Mouse (Mus musculus): ENCODE data around the gene Bola1. TPM values are rescaled to one million over a fixed set of nuclear protein-coding genes. Genes with fewer than 3 reads are reported as not detected.
"Not testable (repeated sequence)": the region's sequence is repeated elsewhere in the genome, so short reads cannot be mapped to it uniquely, and the experiment has no call there.

The Bola1 gene
- polyA plus RNA-seq (2016; fragmentation: Nextera tagmentation; extraction: Ambion mirVana) = 58.9 and 62.8 TPM in 2 replicates

DNA sequence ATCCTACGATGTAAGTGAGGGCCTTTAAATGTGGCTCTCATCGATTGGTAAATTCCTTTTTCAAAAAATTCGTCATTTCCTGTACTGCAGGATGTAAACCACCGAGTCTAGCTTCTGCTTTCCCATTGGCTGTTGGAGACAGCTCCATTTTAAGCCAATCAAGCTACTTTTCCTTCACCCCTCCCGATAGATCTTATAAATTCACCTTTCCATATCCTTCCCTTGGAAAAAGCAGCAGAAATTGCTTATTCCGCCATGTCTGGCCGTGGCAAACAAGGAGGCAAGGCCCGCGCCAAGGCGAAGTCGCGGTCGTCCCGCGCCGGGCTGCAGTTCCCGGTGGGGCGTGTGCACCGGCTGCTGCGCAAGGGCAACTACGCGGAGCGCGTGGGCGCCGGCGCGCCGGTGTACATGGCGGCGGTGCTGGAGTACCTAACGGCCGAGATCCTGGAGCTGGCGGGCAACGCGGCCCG lies at the start of gene Bola1, which contains the start of gene Hist2h2ab:
TSS of gene Bola1 (minus strand) at position 49 of the 470 bp plus-strand sequence.
TSS of gene Hist2h2ab (plus strand) at position 205 of the 470 bp plus-strand sequence.
- DNase-seq (ENCODE audit: low spot score) = peak; percentile 87
- H3K27ac ChIP-seq = peak within 1 kb of the TSS; percentile 94
- H3K4me3 ChIP-seq = peak within 1 kb of the TSS; percentile 71
- peaks cover 25% of the 10 kb centered on the region for H3K4me1 ChIP-seq
- 0% methylated on average over 37 of the region's 37 CpGs for WGBS
- H3K36me3 ChIP-seq = no peaks in the 10 kb centered on the region
- no peaks in the 10 kb centered on the region for H3K27me3 ChIP-seq (ENCODE audit: insufficient read depth, poor library complexity, severe bottlenecking)
- H3K9me3 ChIP-seq = no peaks in the 10 kb centered on the region

GRCm38 (mm10) chr3:96268776-96269378 lies 49.4 kb upstream of the Bola1 start:
- H3K4me3 ChIP-seq = peak overlapping the region; percentile 61
- peaks cover 19% of the 10 kb centered on the region for H3K4me1 ChIP-seq
- H3K9me3 ChIP-seq; H3K36me3 ChIP-seq; H3K27me3 ChIP-seq (ENCODE audit: insufficient read depth, poor library complexity, severe bottlenecking); DNase-seq (ENCODE audit: low spot score): not testable (repeated sequence)
- WGBS = under 1% methylated on average over 16 of the region's 44 CpGs
- H3K27ac ChIP-seq = peak overlapping the region; percentile 91

DNA sequence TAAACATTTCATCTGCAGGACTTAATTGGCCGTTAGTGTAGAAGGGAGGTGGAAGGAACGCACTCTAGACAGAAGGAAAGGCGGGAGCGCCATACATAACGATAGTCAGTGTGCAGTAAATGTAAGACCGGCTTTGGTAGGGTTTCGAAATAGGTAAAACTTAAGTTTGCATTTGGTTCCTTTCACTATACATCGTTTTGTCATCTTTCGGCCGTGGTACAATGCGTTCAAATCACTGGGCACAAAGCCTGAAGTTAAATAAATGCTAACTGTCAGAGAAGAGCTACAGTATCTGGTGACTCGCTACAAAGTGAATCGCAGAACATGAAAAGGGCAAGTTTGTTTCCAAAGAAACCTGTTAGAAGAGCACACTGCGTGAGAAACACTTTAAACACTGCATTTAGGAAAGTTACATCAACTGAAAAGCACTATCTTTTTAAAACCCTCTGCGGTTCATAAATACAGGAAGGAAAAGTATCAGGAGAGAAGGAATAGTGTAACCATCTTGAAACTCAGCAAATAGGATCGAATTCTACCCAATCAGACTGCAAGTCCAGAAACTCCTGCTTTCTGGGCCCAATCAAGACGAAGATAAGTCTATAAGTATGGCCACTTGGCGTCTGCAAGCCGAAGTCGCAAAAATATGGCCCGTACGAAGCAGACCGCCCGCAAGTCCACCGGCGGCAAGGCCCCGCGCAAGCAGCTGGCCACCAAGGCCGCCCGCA lies 48.7 kb upstream of the Bola1 start, which contains the start of gene Hist2h3b:
TSS of gene Hist2h3b (plus strand) at position 604 of the 725 bp plus-strand sequence.
- H3K36me3 ChIP-seq = no peaks in the 10 kb centered on the region
- peak within 1 kb of the TSS; percentile 61 for H3K4me3 ChIP-seq
- peak; percentile 92 for DNase-seq (ENCODE audit: low spot score)
- no peaks in the 10 kb centered on the region for H3K9me3 ChIP-seq
- no peaks in the 10 kb centered on the region for H3K27me3 ChIP-seq (ENCODE audit: insufficient read depth, poor library complexity, severe bottlenecking)
- H3K27ac ChIP-seq = peak within 1 kb of the TSS; percentile 91
- 26% methylated on average over 30 of the region's 30 CpGs for WGBS
- H3K4me1 ChIP-seq = peaks cover 23% of the 10 kb centered on the region

- DNase-seq (ENCODE audit: low spot score) = no peak
- Histone ChIP-seq H3K27ac (peak overlapping the region; percentile 89), H3K4me3 (no peak overlapping the region), H3K4me1 (peaks cover 23% of the 10 kb centered on the region), H3K36me3 (no peaks in the 10 kb centered on the region), H3K9me3 (no peaks in the 10 kb centered on the region), H3K27me3 (ENCODE audit: insufficient read depth, poor library complexity, severe bottlenecking) (no peaks in the 10 kb centered on the region)
- 85% methylated on average over 4 of the region's 4 CpGs for WGBS
Measured at GRCm38 (mm10) chr3:96267541-96267940, 48.0 kb upstream of the Bola1 start.

DNA sequence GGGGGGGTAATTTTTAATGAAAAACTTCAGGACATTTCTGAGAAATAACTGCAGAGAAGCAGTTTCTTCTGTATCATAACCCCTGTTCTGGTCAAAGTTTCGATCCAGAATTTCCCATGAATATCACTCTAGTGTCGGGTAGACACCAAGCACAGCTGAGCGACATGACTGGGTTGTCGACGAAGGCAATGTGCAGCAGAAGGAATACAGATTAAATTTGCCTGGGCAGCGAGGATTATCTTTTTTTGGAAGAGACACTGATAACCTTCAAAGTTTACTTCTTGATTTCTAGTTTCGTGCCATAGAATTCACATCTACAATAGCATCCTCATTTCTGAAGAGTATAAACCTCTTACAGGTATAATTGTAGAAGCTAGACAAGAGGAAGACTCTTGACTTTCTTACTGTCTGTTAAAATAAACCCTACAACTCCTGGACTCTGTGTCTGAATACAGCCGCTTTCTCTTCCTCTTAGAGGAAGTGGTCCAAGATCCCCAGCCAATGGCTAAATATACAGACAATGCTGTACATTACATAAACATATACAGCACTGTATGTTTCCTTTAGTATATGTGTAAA lies 46.7 kb upstream of the Bola1 start:
- DNase-seq (ENCODE audit: low spot score) = no peak
- Histone ChIP-seq H3K9me3 (no peaks in the 10 kb centered on the region), H3K27me3 (ENCODE audit: insufficient read depth, poor library complexity, severe bottlenecking) (no peaks in the 10 kb centered on the region), H3K27ac (no peak overlapping the region; the same call in 1 of the 2 replicates), H3K4me3 (no peak overlapping the region), H3K36me3 (no peaks in the 10 kb centered on the region), H3K4me1 (peaks cover 34% of the 10 kb centered on the region)
- WGBS = 63% methylated on average over 8 of the region's 8 CpGs

GRCm38 (mm10) chr3:96264404-96264949 lies 45.0 kb upstream of the Bola1 start:
- H3K27ac ChIP-seq = peak overlapping the region; percentile 97
- peak overlapping the region; percentile 64 for H3K4me3 ChIP-seq
- no peaks in the 10 kb centered on the region for H3K36me3 ChIP-seq
- DNase-seq (ENCODE audit: low spot score) = no peak
- H3K9me3 ChIP-seq = no peaks in the 10 kb centered on the region
- peaks cover 32% of the 10 kb centered on the region for H3K4me1 ChIP-seq
- H3K27me3 ChIP-seq (ENCODE audit: insufficient read depth, poor library complexity, severe bottlenecking) = no peaks in the 10 kb centered on the region
- 78% methylated on average over 7 of the region's 7 CpGs for WGBS

- Histone ChIP-seq H3K4me1 (peaks cover 32% of the 10 kb centered on the region), H3K36me3 (no peaks in the 10 kb centered on the region), H3K9me3 (no peaks in the 10 kb centered on the region), H3K27ac (peak overlapping the region; percentile 97), H3K27me3 (ENCODE audit: insufficient read depth, poor library complexity, severe bottlenecking) (no peaks in the 10 kb centered on the region), H3K4me3 (peak overlapping the region; percentile 64)
- 13% methylated on average over 27 of the region's 27 CpGs for WGBS
- peak; percentile 82 for DNase-seq (ENCODE audit: low spot score)
Measured at GRCm38 (mm10) chr3:96263558-96264403, 44.3 kb upstream of the Bola1 start.

- H3K27ac ChIP-seq = peak within 1 kb of the TSS; percentile 97
- under 1% methylated on average over 40 of the region's 40 CpGs for WGBS
Measured at GRCm38 (mm10) chr3:96262979-96263550, 43.6 kb upstream of the Bola1 start, which contains the start of gene Hist2h4. Gene Hist2h4 (minus strand): TSS chr3:96263311.

DNA sequence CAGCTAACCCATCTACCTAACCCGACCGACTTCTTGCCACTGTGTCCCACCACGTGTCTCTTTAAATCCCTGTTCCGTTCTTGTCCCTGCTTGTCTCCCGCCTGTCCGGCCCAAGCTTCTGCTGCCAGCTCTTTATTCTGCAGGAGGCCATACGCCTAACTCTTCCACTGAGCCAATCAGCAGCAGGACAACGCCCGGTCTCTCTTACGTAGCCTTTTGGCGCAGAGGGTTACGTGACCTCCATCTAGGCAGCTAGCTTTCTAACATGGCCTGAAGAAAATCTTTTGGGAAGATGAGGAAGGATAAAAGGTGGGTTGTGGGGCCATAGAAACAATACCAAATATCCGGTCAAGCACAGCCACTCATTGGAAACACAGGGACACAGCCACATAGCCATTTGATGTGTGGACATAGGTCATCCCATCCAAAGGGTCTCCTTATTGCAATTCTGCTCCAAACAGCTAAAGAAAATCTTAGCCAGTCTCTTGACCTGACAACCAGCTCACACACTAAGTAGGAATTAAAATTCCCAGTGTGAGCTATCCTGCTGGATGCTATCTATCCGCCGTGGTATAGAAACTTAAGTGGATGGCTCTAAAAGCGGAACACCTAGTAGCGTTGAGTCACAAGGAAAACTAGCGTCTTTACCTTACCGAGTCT lies 42.8 kb upstream of the Bola1 start:
- DNase-seq (ENCODE audit: low spot score) = peak; percentile 94
- H3K4me1 ChIP-seq = peaks cover 25% of the 10 kb centered on the region
- H3K36me3 ChIP-seq = no peaks in the 10 kb centered on the region
- H3K27ac ChIP-seq = peak overlapping the region; percentile 97
- H3K9me3 ChIP-seq = no peaks in the 10 kb centered on the region
- H3K4me3 ChIP-seq = peak overlapping the region; percentile 64
- under 1% methylated on average over 19 of the region's 19 CpGs for WGBS
- no peaks in the 10 kb centered on the region for H3K27me3 ChIP-seq (ENCODE audit: insufficient read depth, poor library complexity, severe bottlenecking)

More at GRCm38 (mm10) chr3:96262979-96263550, 43.6 kb upstream of the Bola1 start, which contains the start of gene Hist2h4:
- Histone ChIP-seq H3K4me1 (peaks cover 31% of the 10 kb centered on the region), H3K9me3 (no peaks in the 10 kb centered on the region), H3K27me3 (ENCODE audit: insufficient read depth, poor library complexity, severe bottlenecking) (no peaks in the 10 kb centered on the region), H3K4me3 (peak within 1 kb of the TSS; percentile 64), H3K36me3 (no peaks in the 10 kb centered on the region)
- DNase-seq (ENCODE audit: low spot score) = peak; percentile 98

DNA sequence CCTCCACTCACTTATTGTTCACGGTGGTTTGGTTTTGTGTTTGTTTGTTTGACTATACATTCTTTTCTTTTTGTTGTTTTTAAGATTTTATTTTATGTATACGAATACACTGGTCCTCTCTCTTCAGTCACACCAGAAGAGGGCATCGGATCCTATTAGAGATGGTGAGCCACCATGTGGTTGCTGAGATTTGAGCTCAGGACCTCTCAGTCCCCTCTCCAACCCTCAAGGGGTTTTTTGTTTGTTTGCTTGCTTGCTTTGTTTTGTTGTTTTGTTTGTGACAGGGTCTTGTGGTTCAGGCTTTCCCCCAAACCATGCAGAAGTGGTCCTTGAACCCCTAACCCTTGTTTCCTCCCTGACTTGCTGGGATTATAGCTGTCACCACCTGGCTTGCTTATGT lies 42.1 kb upstream of the Bola1 start:
- no peaks in the 10 kb centered on the region for H3K36me3 ChIP-seq
- H3K27ac ChIP-seq = peak overlapping the region; percentile 97
- no peaks in the 10 kb centered on the region for H3K9me3 ChIP-seq
- 64% methylated on average over 3 of the region's 3 CpGs for WGBS
- no peak for DNase-seq (ENCODE audit: low spot score)
- no peaks in the 10 kb centered on the region for H3K27me3 ChIP-seq (ENCODE audit: insufficient read depth, poor library complexity, severe bottlenecking)
- H3K4me1 ChIP-seq = peaks cover 25% of the 10 kb centered on the region
- H3K4me3 ChIP-seq = peak overlapping the region; percentile 64; the same call in 1 of the 2 replicates

- H3K27ac ChIP-seq = no peak overlapping the region
- no peak overlapping the region for H3K4me3 ChIP-seq
- peaks cover 32% of the 10 kb centered on the region for H3K4me1 ChIP-seq
- H3K36me3 ChIP-seq = no peaks in the 10 kb centered on the region
- no peak for DNase-seq (ENCODE audit: low spot score)
- 80% methylated on average over 5 of the region's 5 CpGs for WGBS
- no peaks in the 10 kb centered on the region for H3K27me3 ChIP-seq (ENCODE audit: insufficient read depth, poor library complexity, severe bottlenecking)
- H3K9me3 ChIP-seq = no peaks in the 10 kb centered on the region
Measured at GRCm38 (mm10) chr3:96260220-96260619, 40.7 kb upstream of the Bola1 start.

Measured in heart, embryonic 10.5 days (tissue).